In the genomic region with DNA sequence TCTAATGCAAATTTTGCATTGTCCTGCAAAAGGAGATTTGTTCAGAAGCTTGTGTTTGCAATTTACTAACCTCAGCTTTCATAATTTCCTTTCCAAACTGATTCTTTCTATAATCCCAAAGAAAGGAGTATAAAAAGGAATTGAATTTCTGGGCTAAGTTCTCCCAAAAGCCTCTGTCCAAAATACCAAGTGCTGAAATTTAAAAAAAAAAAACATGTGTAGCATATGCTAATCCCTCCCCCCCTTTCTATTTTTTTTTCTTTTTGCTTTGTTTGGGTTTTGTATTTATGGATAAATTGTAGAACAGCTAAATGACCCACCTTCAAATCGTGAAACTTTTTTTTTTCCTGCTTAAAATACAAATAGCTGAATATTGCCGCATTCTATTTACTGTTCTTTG, we compare ENCODE assay signal across 30 mouse cellular contexts. TPM values are rescaled to one million over a fixed set of nuclear protein-coding genes. Genes with fewer than 3 reads are reported as not detected.
"Had no signal": no experiment of that assay in that cellular context is flagged by ENCODE, and none has a peak within 500 bp of the region (broad histone marks: within the 10 kb centered on the region; RNA-seq: fewer than 3 reads in every experiment).

No protein-coding gene starts in this region.

- H3K4me3 ChIP-seq: left cerebral cortex, adult 2 months; limb, embryonic 10.5 days; limb, embryonic 12.5 days; limb, embryonic 13.5 days; limb, embryonic 15.5 days; liver, embryonic 12.5 days; liver, embryonic 13.5 days; liver, embryonic 15.5 days; lung, embryonic 15.5 days; megakaryocyte, embryonic 14.5 days; midbrain, embryonic 10.5 days; midbrain, embryonic 12.5 days; midbrain, embryonic 13.5 days; midbrain, embryonic 15.5 days; myocyte had no signal

- H3K27me3 ChIP-seq: limb, embryonic 12.5 days; limb, embryonic 13.5 days; limb, embryonic 15.5 days; liver, embryonic 12.5 days; liver, embryonic 13.5 days; liver, embryonic 15.5 days; lung, embryonic 15.5 days; megakaryocyte, embryonic 14.5 days; midbrain, embryonic 12.5 days; midbrain, embryonic 13.5 days; midbrain, embryonic 15.5 days had no signal

- ATAC-seq: liver, embryonic 12.5 days; liver, postnatal 0 days; lung, postnatal 0 days; midbrain, embryonic 13.5 days; midbrain, embryonic 15.5 days; midbrain, embryonic 16.5 days had no signal

- H3K27ac ChIP-seq: left cerebral cortex, adult 2 months; limb, embryonic 10.5 days; limb, embryonic 12.5 days; limb, embryonic 13.5 days; limb, embryonic 15.5 days; liver, embryonic 12.5 days; liver, embryonic 13.5 days; liver, embryonic 14.5 days; liver, embryonic 15.5 days; lung, embryonic 15.5 days; macrophage; midbrain, embryonic 10.5 days; midbrain, embryonic 12.5 days; midbrain, embryonic 13.5 days; midbrain, embryonic 15.5 days had no signal

- H3K4me1 ChIP-seq: limb, embryonic 10.5 days; limb, embryonic 12.5 days; limb, embryonic 13.5 days; limb, embryonic 15.5 days; liver, embryonic 12.5 days; liver, embryonic 13.5 days; liver, embryonic 15.5 days; lung, embryonic 15.5 days; megakaryocyte, embryonic 14.5 days; midbrain, embryonic 10.5 days; midbrain, embryonic 12.5 days; midbrain, embryonic 13.5 days; midbrain, embryonic 15.5 days had no signal

- DNase-seq: left cerebral cortex, postnatal 4 days; liver; liver, embryonic 13.5 days; liver, postnatal 0 days; lung, adult 18-20 months; lung, adult 2 months; lung, postnatal 14 days; lung, postnatal 36 days; lung, postnatal 4 days; midbrain, embryonic 14.5 days had no signal

- H3K9ac ChIP-seq: limb, embryonic 12.5 days; limb, embryonic 13.5 days; limb, embryonic 15.5 days; liver, embryonic 12.5 days; liver, embryonic 13.5 days; liver, embryonic 14.5 days; liver, embryonic 15.5 days; liver, postnatal 0 days; lung, embryonic 15.5 days; midbrain, embryonic 12.5 days; midbrain, embryonic 13.5 days; midbrain, embryonic 15.5 days had no signal

- H3K4me2 ChIP-seq: limb, embryonic 12.5 days; limb, embryonic 13.5 days; limb, embryonic 15.5 days; liver, embryonic 11.5 days; liver, embryonic 12.5 days; liver, embryonic 13.5 days; liver, embryonic 15.5 days; lung, embryonic 15.5 days; midbrain, embryonic 11.5 days; midbrain, embryonic 12.5 days; midbrain, embryonic 13.5 days; midbrain, embryonic 15.5 days had no signal

- H3K9me3 ChIP-seq: limb, embryonic 10.5 days; limb, embryonic 12.5 days; limb, embryonic 13.5 days; limb, embryonic 15.5 days; liver, embryonic 12.5 days; liver, embryonic 13.5 days; liver, embryonic 15.5 days; lung, embryonic 15.5 days; megakaryocyte, embryonic 14.5 days; midbrain, embryonic 10.5 days; midbrain, embryonic 12.5 days; midbrain, embryonic 13.5 days; midbrain, embryonic 15.5 days had no signal

- H3K36me3 ChIP-seq: limb, embryonic 10.5 days; limb, embryonic 12.5 days; limb, embryonic 13.5 days; limb, embryonic 15.5 days; liver, embryonic 12.5 days; liver, embryonic 13.5 days; liver, embryonic 15.5 days; lung, embryonic 15.5 days; midbrain, embryonic 10.5 days; midbrain, embryonic 12.5 days; midbrain, embryonic 13.5 days; midbrain, embryonic 15.5 days had no signal

RNA-seq across cellular contexts. Expression of a gene that starts 53.2 kb away (rescaled TPM):
- polyA plus RNA-seq: macrophage had no signal
